Mouse (Mus musculus) spleen, adult 2 months (tissue): ENCODE measurements around the gene Zfp790. TPM values are rescaled to one million over a fixed set of nuclear protein-coding genes. Genes with fewer than 3 reads are reported as not detected.
"Not testable (repeated sequence)": the region's sequence is repeated elsewhere in the genome, so short reads cannot be mapped to it uniquely, and the experiment has no call there.

Experiments
- DNase-seq, 2 experiments: peaks; one replicate each; pipeline versions ENCODE4 v3.0.0 to v3.0.0-alpha.2; 2012 to 2021; ENCODE audit warnings: low spot score in 2 of 2, low read depth in 1 of 2
- H3K27ac ChIP-seq: fragments of 200-500 bp; 2 replicates; pipeline ENCODE4 v1.5.1; 2012; ENCODE audit warnings: low read length, inconsistent platforms; ENCODE audit not compliant: insufficient read depth
- H3K27me3 ChIP-seq: fragments of 200-500 bp; 2 replicates; pipeline ENCODE4 v1.6.1; 2012; ENCODE audit warnings: mild to moderate bottlenecking, moderate library complexity, low read length, inconsistent platforms; ENCODE audit not compliant: control insufficient read depth, insufficient read depth
- H3K36me3 ChIP-seq: fragments of 200-500 bp; 2 replicates; pipeline ENCODE4 v1.6.1; 2012; ENCODE audit warnings: mild to moderate bottlenecking, low read length, inconsistent platforms; ENCODE audit not compliant: control insufficient read depth, insufficient read depth
- H3K4me1 ChIP-seq: fragments of 200-500 bp; 2 replicates; pipeline ENCODE4 v1.6.1; 2011; ENCODE audit warnings: inconsistent platforms; ENCODE audit not compliant: control insufficient read depth, insufficient read depth, insufficient read length
- H3K4me3 ChIP-seq: fragments of 200-500 bp; 2 replicates; pipeline ENCODE4 v1.5.1; 2011; ENCODE audit warnings: mild to moderate bottlenecking, inconsistent platforms; ENCODE audit not compliant: insufficient read depth, insufficient read length; ENCODE audit errors: extremely low read depth
- CTCF ChIP-seq: fragments of 200-500 bp; IDR thresholded peaks from 2 replicates; pipeline ENCODE4 v1.5.1; 2011; ENCODE audit warnings: mild to moderate bottlenecking, inconsistent platforms; ENCODE audit not compliant: insufficient read depth, insufficient read length, insufficient replicate concordance; ENCODE audit errors: extremely low read depth
- POLR2A ChIP-seq: fragments of 200-500 bp; IDR thresholded peaks from 2 replicates; pipeline ENCODE4 v1.6.1; 2011; ENCODE audit warnings: low read depth, low read length, inconsistent platforms
- WGBS: fragments of 180-500 bp; shearing (Covaris S2); methylation state at CpG from one replicate; pipeline ENCODE4 v1.1.7; 2018; 5-methylcytosine and 5-hydroxymethylcytosine counted together
- polyA plus RNA-seq: library from polyadenylated mRNA; depleted of rRNA; stranded (reverse); fragments of >200 nt; gene quantifications from 2 replicates; pipeline ENCODE4 v1.2.3, GENCODE M21; 2012; rRNA removed

Zfp790 gene
- polyA plus RNA-seq, 1 experiment, result 1.5 TPM

DNA sequence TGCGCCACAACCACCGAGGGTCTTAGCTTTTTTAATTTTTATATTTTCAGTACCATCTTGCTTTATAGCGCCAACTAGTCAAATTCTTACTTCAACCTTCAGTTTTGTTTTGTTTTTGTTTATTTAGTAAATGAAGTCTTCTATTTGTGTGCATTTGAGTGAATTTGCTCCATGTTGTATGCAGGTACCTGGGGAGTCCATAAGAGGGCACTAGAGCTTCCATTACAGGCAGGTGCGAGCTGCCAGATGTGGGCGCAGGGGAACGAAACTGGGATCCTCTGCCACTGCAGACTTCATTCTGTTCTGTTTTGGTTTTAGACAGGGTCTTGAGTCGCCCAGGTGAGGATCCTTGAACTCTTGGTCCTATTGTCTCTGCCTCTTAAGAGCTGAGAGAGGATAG lies 45.7 kb downstream of the Zfp790 start:
- TF ChIP-seq POLR2A (no peak), CTCF (no peak)
- H3K27ac ChIP-seq, result no peak overlapping the region
- 87% methylated on average over 7 of the region's 7 CpGs for WGBS
- no peaks in the 10 kb centered on the region; the same call in 1 of the 2 replicates for H3K4me1 ChIP-seq
- H3K36me3 ChIP-seq, result 0 out of 2 replicates have a peak, but pooled peaks cover 2% of the 10 kb centered on the region
- DNase-seq, result no peak
- no peak overlapping the region for H3K4me3 ChIP-seq
- H3K27me3 ChIP-seq, result no peaks in the 10 kb centered on the region

DNA sequence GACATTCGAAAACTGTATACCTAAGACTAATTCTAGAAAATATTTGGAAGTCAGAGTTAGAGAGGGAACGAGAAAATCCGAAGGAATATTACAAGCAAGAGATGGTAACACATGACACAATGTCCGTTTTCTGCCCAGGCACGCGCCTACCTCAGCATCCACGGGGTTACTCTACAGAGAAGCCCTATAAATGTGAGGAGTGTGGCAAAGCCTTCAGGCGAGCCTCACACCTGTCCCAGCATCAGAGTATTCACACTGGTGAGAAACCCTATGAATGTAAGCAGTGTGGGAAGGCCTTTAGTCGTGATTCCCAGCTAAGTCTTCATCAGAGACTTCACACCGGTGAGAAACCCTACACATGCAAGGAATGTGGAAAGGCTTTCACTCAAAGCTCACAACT lies 58.3 kb downstream of the Zfp790 start:
- Histone ChIP-seq H3K27me3 (no peaks in the 10 kb centered on the region), H3K36me3 (peaks cover 15% of the 10 kb centered on the region), H3K4me3 (no peak overlapping the region), H3K27ac (no peak overlapping the region), H3K4me1 (no peaks in the 10 kb centered on the region)
- no peak for DNase-seq
- 96% methylated on average over 10 of the region's 10 CpGs for WGBS
- TF ChIP-seq CTCF (no peak), POLR2A (no peak)

- H3K4me1 ChIP-seq, H3K27me3 ChIP-seq, DNase-seq, H3K27ac ChIP-seq, H3K4me3 ChIP-seq: not testable (repeated sequence)
- H3K36me3 ChIP-seq, result peaks cover 15% of the 10 kb centered on the region
- WGBS, result 92% methylated on average over 9 of the region's 9 CpGs
Observed at GRCm38 (mm10) chr7:29877561-29877960, 61.6 kb downstream of the Zfp790 start.

- no peak overlapping the region for H3K27ac ChIP-seq
Observed at GRCm38 (mm10) chr7:29880056-29880455, 64.1 kb downstream of the Zfp790 start.

More at GRCm38 (mm10) chr7:29880056-29880455, 64.1 kb downstream of the Zfp790 start:
- DNase-seq, result no peak
- Histone ChIP-seq H3K36me3 (peaks cover 5% of the 10 kb centered on the region; the same call in 1 of the 2 replicates), H3K4me1 (no peaks in the 10 kb centered on the region), H3K4me3 (no peak overlapping the region), H3K27me3 (no peaks in the 10 kb centered on the region)
- WGBS, result 86% methylated on average over 7 of the region's 7 CpGs
- no peak for TF ChIP-seq POLR2A
- TF ChIP-seq CTCF, result no peak

Other genes with a start within 250 kb of the Zfp790 start
- 0.13 and 0.20 TPM in 2 replicates for gene Catsperg2, start 89.1 kb upstream of the Zfp790 start, polyA plus RNA-seq
- 3.2 and 3.4 TPM in 2 replicates for gene Zfp84, start 47.6 kb upstream of the Zfp790 start, polyA plus RNA-seq
- gene Zfp30, start 32.1 kb upstream of the Zfp790 start, polyA plus RNA-seq, result 0.69 and 0.74 TPM in 2 replicates
- 0.37 and 0.39 TPM in 2 replicates for gene Zfp940, start 37.6 kb downstream of the Zfp790 start, polyA plus RNA-seq
- gene Zfp420, start 43.9 kb downstream of the Zfp790 start, polyA plus RNA-seq, result 0.99 and 1.2 TPM in 2 replicates
- 0.93 and 1.0 TPM in 2 replicates for gene Zfp27, start 90.5 kb downstream of the Zfp790 start, polyA plus RNA-seq
- gene Zfp383, start 92.1 kb downstream of the Zfp790 start, polyA plus RNA-seq, result 0.31 and 0.35 TPM in 2 replicates
- gene Zfp74, start 138.0 kb downstream of the Zfp790 start, polyA plus RNA-seq, result 4.0 and 6.0 TPM in 2 replicates
- gene Zfp568, start 167.8 kb downstream of the Zfp790 start, polyA plus RNA-seq, result 3.0 and 3.1 TPM in 2 replicates
- 1.1 and 1.4 TPM in 2 replicates for gene Zfp14, start 235.3 kb downstream of the Zfp790 start, polyA plus RNA-seq